In genomic region chr3:83709531-83709930, GRCm38 (mm10) we compare ENCODE assay signal across 20 mouse cellular contexts. TPM values are rescaled to one million over a fixed set of nuclear protein-coding genes. Genes with fewer than 3 reads are reported as not detected.
DNase-seq lines count a peak whose midpoint lies in the region; ATAC-seq lines count a peak whose summit lies in the region.
"Had no signal": no experiment of that assay in that cellular context is flagged by ENCODE, and none has a peak within 500 bp of the region (broad histone marks: within the 10 kb centered on the region; RNA-seq: fewer than 3 reads in every experiment).

No protein-coding gene starts in this region.

- peak overlapping the region; percentile 43; the same call in 1 of the 2 replicates for H3K27ac ChIP-seq in kidney, embryonic 16.5 days (ENCODE audit: low read length)
- H3K27ac ChIP-seq in lung, embryonic 15.5 days = peak overlapping the region; percentile 24; the same call in 1 of the 2 replicates
- H3K27ac ChIP-seq in liver, embryonic 16.5 days (ENCODE audit: low read length) = no peak overlapping the region
- H3K27ac ChIP-seq: embryonic facial prominence, embryonic 10.5 days; forebrain, embryonic 13.5 days; heart, adult 2 months; hindbrain, embryonic 10.5 days; hindbrain, embryonic 14.5 days had no signal

- no peak for DNase-seq in kidney, adult 11 months
- no peak for DNase-seq in lung, adult 18-20 months
- no peak for DNase-seq in frontal cortex, postnatal 10 days (ENCODE audit: low spot score in 2 of 2)
- DNase-seq: adrenal gland, adult 2 months; adrenal gland, postnatal 25 days; cerebellum, adult 18-20 months; cerebellum, adult 9-11 months; cerebellum, postnatal 36 days; forebrain, postnatal 0 days had no signal

- no peaks in the 10 kb centered on the region for H3K27me3 ChIP-seq in kidney, embryonic 16.5 days (ENCODE audit: insufficient read depth, low read length)
- no peaks in the 10 kb centered on the region for H3K27me3 ChIP-seq in lung, embryonic 15.5 days
- H3K27me3 ChIP-seq in liver, embryonic 16.5 days (ENCODE audit: control insufficient read depth, insufficient read depth, low read depth, low read length) = no peaks in the 10 kb centered on the region
- H3K27me3 ChIP-seq: CH12.LX; forebrain, embryonic 13.5 days had no signal

- H3K4me3 ChIP-seq in kidney, embryonic 16.5 days (ENCODE audit: low read length) = no peak overlapping the region
- no peak overlapping the region for H3K4me3 ChIP-seq in lung, embryonic 15.5 days
- no peak overlapping the region for H3K4me3 ChIP-seq in liver, embryonic 16.5 days (ENCODE audit: low read depth, low read length)
- H3K4me3 ChIP-seq: embryonic facial prominence, embryonic 10.5 days; forebrain, embryonic 13.5 days; heart, adult 2 months; hindbrain, embryonic 10.5 days had no signal

- peaks cover 29% of the 10 kb centered on the region for H3K4me1 ChIP-seq in kidney, embryonic 16.5 days (ENCODE audit: insufficient read depth, low read length)
- peaks cover 30% of the 10 kb centered on the region for H3K4me1 ChIP-seq in lung, embryonic 15.5 days
- H3K4me1 ChIP-seq in liver, embryonic 16.5 days (ENCODE audit: control insufficient read depth, low read depth, low read length) = no peaks in the 10 kb centered on the region
- H3K4me1 ChIP-seq: forebrain, embryonic 13.5 days had no signal

- ATAC-seq in kidney, embryonic 16.5 days (ENCODE audit: low FRiP score, low TSS enrichment) = no peak
- no peak for ATAC-seq in lung, embryonic 15.5 days (ENCODE audit: borderline replicate concordance, extremely low read depth, low FRiP score, low TSS enrichment)
- ATAC-seq in common myeloid progenitor, adult 5-6 weeks (replicated peaks; ENCODE audit: low read depth, poor library complexity, severe bottlenecking) = peak; percentile 20; the same call in 1 of the 2 replicates
- ATAC-seq in liver, embryonic 16.5 days (ENCODE audit: low read depth) = 0 out of 2 replicates have a peak, but pooled peaks have one; percentile 16
- ATAC-seq: forebrain, embryonic 13.5 days; forebrain, postnatal 0 days had no signal

- no peaks in the 10 kb centered on the region for H3K36me3 ChIP-seq in kidney, embryonic 16.5 days (ENCODE audit: insufficient read depth, low read length)
- H3K36me3 ChIP-seq in lung, embryonic 15.5 days = no peaks in the 10 kb centered on the region
- H3K36me3 ChIP-seq in liver, embryonic 16.5 days (ENCODE audit: control insufficient read depth, insufficient read depth) = no peaks in the 10 kb centered on the region
- H3K36me3 ChIP-seq: embryonic facial prominence, embryonic 10.5 days; hindbrain, embryonic 10.5 days had no signal

- no peaks in the 10 kb centered on the region for H3K9me3 ChIP-seq in kidney, embryonic 16.5 days (ENCODE audit: low read length)
- no peaks in the 10 kb centered on the region for H3K9me3 ChIP-seq in lung, embryonic 15.5 days
- no peaks in the 10 kb centered on the region for H3K9me3 ChIP-seq in liver, embryonic 16.5 days (replicated peaks; ENCODE audit: control insufficient read depth, low read length)
- H3K9me3 ChIP-seq: embryonic facial prominence, embryonic 10.5 days; forebrain, embryonic 13.5 days; hindbrain, embryonic 10.5 days had no signal

- no peak overlapping the region for H3K9ac ChIP-seq in kidney, embryonic 16.5 days (replicated peaks; ENCODE audit: low read length)
- no peak overlapping the region for H3K9ac ChIP-seq in lung, embryonic 15.5 days
- H3K9ac ChIP-seq in liver, embryonic 16.5 days (ENCODE audit: low read depth, low read length) = no peak overlapping the region
- H3K9ac ChIP-seq: forebrain, embryonic 13.5 days; forebrain, postnatal 0 days; hindbrain, embryonic 14.5 days had no signal

- 35% methylated on average over 1 of the region's 1 CpGs for WGBS in kidney, embryonic 16.5 days
- 2% methylated on average over 1 of the region's 1 CpGs for WGBS in lung, embryonic 15.5 days
- 19% methylated on average over 1 of the region's 1 CpGs for WGBS in liver, embryonic 16.5 days (ENCODE audit: insufficient replicate concordance)

- no peak overlapping the region for H3K4me2 ChIP-seq in kidney, embryonic 16.5 days (replicated peaks; ENCODE audit: low read depth, low read length)
- H3K4me2 ChIP-seq in lung, embryonic 15.5 days = no peak overlapping the region
- H3K4me2 ChIP-seq in liver, embryonic 16.5 days (ENCODE audit: low read depth, low read length) = no peak overlapping the region
- H3K4me2 ChIP-seq: forebrain, embryonic 13.5 days; heart, embryonic 11.5 days; hindbrain, embryonic 14.5 days had no signal

RNA-seq across cellular contexts. Expression of gene Sfrp2, which starts 56.6 kb away (rescaled TPM):
- polyA plus RNA-seq in kidney, embryonic 16.5 days (2015; fragmentation: Nextera tagmentation; extraction: Ambion mirVana) = 166 and 172 TPM in 2 replicates
- polyA plus RNA-seq in lung, embryonic 15.5 days (2015; fragmentation: Nextera tagmentation; extraction: Ambion mirVana) = 85.4 and 86.6 TPM in 2 replicates
- not detected in 2 replicates for total RNA-seq in common myeloid progenitor, adult 5-6 weeks (2017)
- 2.2 and 3.2 TPM in 2 replicates for polyA plus RNA-seq in liver, embryonic 16.5 days (2015; fragmentation: Nextera tagmentation; extraction: Ambion mirVana)

Comparison
In these comparisons a context has a peak if more than half of its experiments do, and no peak if none do; other contexts are left out.
1. ATAC-seq: peak in common myeloid progenitor, adult 5-6 weeks (single experiment) and liver, embryonic 16.5 days (single experiment); none in kidney, embryonic 16.5 days (single experiment) and lung, embryonic 15.5 days (single experiment).
2. RNA of gene Sfrp2, which starts 56.6 kb away (polyA plus RNA-seq): 166 to 172 TPM in kidney, embryonic 16.5 days and 85.4 to 86.6 TPM in lung, embryonic 15.5 days; 2.2 to 3.2 TPM in liver, embryonic 16.5 days; every median in the first group is over 10 times any median in the second.